Mouse (Mus musculus): Measurements from ENCODE around the gene Prep. TPM values are rescaled to one million over a fixed set of nuclear protein-coding genes. Genes with fewer than 3 reads are reported as not detected.
"Not testable (repeated sequence)": the region's sequence is repeated elsewhere in the genome, so short reads cannot be mapped to it uniquely, and the experiment has no call there.

The Prep gene
- total RNA-seq, 2 experiments from 2014 or later, result 6.3 to 7.2 TPM

DNA sequence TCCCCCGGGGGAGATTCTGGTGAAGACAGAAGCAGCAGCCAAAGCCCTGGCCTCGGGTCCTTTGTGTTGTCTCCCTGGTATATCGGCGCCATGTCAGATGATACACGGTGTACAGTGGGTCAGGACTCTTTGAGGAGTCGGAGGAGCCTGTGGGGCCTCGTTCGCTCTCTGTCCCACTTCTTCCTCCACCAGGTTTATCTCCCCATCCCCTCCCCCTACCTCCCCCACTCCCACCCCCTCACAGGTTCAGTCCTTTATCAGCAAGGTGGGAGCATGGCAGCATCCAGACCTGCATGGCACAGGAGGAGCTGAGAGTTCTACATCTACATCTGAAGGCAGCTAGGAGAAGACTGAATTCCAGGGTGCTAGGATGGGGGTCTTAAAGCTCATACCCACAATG is 98.8 kb downstream of the Prep start:
- intact Hi-C loops (cut with DNase I), result no loop called here

GRCm38 (mm10) chr10:45173927-45174326 is 106.9 kb downstream of the Prep start:
- intact Hi-C loops (cut with DNase I), result no loop called here
- no peak for DNase-seq

More for the DNA sequence above, 98.8 kb downstream of the Prep start:
- DNase-seq, result no peak

- intact Hi-C loops (cut with DNase I), result no loop called here
- no peak for DNase-seq
Observed at GRCm38 (mm10) chr10:45174345-45174744, 107.3 kb downstream of the Prep start.

- intact Hi-C loops (cut with DNase I), result not testable (repeated sequence)
Observed at GRCm38 (mm10) chr10:45177798-45178197, 110.8 kb downstream of the Prep start, which contains the start of gene Popdc3. Gene Popdc3, plus strand, starts transcription at chr10:45178098.

GRCm38 (mm10) chr10:45180677-45181326 is 113.8 kb downstream of the Prep start:
- DNase-seq, result no peak
- intact Hi-C loops (cut with DNase I), result no loop called here

More at GRCm38 (mm10) chr10:45177798-45178197, 110.8 kb downstream of the Prep start, which contains the start of gene Popdc3:
- not testable (repeated sequence) for DNase-seq

- intact Hi-C loops (cut with DNase I), result no loop called here
Observed at GRCm38 (mm10) chr10:45181344-45181743, 114.3 kb downstream of the Prep start.

GRCm38 (mm10) chr10:45185457-45185856 is 118.5 kb downstream of the Prep start:
- DNase-seq, result no peak
- intact Hi-C loops (cut with DNase I), result no loop called here

More at GRCm38 (mm10) chr10:45181344-45181743, 114.3 kb downstream of the Prep start:
- no peak for DNase-seq

GRCm38 (mm10) chr10:45193330-45194310 is 126.6 kb downstream of the Prep start:
- DNase-seq, result no peak
- intact Hi-C loops (cut with DNase I), result no loop called here

DNA sequence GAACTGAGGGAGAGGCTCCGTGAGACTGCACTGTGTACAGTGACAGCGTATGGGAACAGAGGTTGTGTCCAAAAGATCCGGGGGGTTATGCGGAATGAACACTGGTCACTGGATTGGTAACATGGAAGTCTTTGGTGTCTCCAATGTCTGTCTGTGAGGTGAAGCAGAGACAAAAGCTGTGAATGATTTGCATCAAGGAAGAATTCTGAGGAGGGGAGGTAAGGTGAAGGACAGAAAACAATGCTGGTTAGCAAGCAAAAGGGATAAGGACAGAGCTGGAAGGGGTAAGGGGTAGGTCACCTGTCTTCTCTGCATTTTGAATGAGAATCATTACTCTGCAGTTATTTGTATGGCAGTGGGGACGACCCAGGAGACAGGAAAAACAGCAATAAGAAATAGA is 127.5 kb downstream of the Prep start:
- intact Hi-C loops (cut with DNase I), result no loop called here
- DNase-seq, result no peak

DNA sequence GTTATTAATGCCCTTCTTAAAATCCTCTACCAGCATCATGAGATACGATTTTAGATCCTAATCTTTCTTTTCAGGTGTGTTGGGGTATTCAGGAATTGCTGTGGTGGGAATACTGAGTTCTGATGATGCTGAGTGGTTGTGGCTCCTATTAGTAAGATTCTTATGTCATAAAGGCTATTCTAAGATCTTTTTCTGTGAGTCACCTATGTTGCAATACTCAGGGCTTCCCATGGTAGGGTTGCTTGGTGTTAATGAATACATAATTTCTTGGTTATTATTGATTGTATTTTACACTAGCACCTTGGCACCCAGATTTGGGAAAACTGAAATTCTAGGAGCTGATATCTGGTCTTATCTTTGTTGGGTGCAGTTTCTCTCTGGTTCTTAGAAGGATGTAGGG is 137.6 kb downstream of the Prep start:
- intact Hi-C loops (cut with DNase I), result no loop called here
- DNase-seq, result no peak

DNA sequence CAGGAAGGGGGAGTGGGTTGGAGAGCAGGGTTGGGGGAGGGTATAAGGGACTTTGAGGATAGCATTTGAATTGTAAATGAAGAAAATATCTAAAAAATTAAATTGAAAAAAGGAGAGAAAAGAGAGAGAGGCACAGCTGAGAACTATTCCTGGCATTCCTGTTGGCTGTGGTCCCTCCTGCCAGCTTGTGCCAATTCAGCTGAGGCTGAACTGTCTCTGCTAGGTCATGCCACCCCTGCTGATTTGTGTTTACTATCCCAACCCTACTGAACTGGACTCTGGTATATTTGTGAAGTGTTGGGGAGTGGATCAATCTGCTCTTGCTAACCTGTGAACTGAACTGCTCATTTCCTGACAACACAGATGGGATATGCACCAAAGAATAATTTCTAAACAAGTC is 143.2 kb downstream of the Prep start:
- intact Hi-C loops (cut with DNase I), result no loop called here
- DNase-seq, result no peak

GRCm38 (mm10) chr10:45216676-45217075 is 149.7 kb downstream of the Prep start:
- no peak for DNase-seq
- intact Hi-C loops (cut with DNase I), result no loop called here

Small RNA genes within 50 kb of the gene (microRNA-seq; reads per million reads assigned to microRNA genes)
- gene Gm23766, result 0 reads per million in 2 experiments

Other genes with a start within 250 kb of the Prep start
- 10 to 100 TPM; 39.0 to 40.1 TPM for gene Popdc3, start 110.9 kb downstream of the Prep start, total RNA-seq (2021)

Data from gastrocnemius, postnatal 36 days (tissue).